Comparison of ENCODE assay signal across 9 mouse cellular contexts in the genomic region with DNA sequence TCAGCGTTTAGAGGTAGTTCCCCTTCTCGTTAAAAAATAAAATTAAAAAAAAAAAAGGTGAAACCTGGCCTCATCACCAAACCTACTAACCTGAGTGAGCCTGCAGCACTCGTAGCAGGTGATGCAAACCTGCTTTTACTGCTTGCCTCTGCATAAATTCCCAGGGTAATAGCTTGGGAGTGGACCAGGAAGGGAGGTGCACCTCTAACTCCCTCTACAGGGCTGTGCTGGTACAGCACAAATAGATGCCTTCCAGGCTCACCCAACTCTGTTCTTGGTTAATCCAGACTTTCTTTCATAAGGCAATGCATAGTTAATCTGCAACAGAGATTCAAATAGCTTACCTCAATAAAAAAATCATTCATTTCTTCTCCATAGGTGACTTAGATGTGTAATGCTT.
A peak's percentile ranks its signal among the peaks of the same experiment; 100 is the strongest.
DNase-seq lines count a peak whose midpoint lies in the region; TF ChIP-seq lines count a peak whose summit lies in the region.
"Had no signal": no experiment of that assay in that cellular context is flagged by ENCODE, and none has a peak within 500 bp of the region (broad histone marks: within the 10 kb centered on the region; RNA-seq: fewer than 3 reads in every experiment).

No protein-coding gene starts in this region.

- intact Hi-C loops in gastrocnemius, adult 2 months (cut with DNase I), result loop anchor here (2.0 to 10.0 kb wide), 4 partner anchors 37 to 251 kb away; a partner anchor contains a TSS
- intact Hi-C loops in gastrocnemius, postnatal 14 days (cut with DNase I; ENCODE audit: low total_unique reads), result loop anchor here (5.0 kb wide), 1 partner anchor 122 kb away; a partner anchor contains a TSS

- peak overlapping the region; percentile 35 for H3K27ac ChIP-seq in gastrocnemius, adult 2 months
- H3K27ac ChIP-seq in embryonic facial prominence, embryonic 10.5 days (replicated peaks), result no peak overlapping the region
- H3K27ac ChIP-seq: hindbrain, embryonic 15.5 days had no signal

- no peaks in the 10 kb centered on the region for H3K9me3 ChIP-seq in embryonic facial prominence, embryonic 10.5 days
- H3K9me3 ChIP-seq: hindbrain, embryonic 15.5 days had no signal

- no peak overlapping the region for H3K4me3 ChIP-seq in gastrocnemius, adult 2 months
- no peak overlapping the region for H3K4me3 ChIP-seq in embryonic facial prominence, embryonic 10.5 days
- H3K4me3 ChIP-seq: hindbrain, embryonic 15.5 days had no signal

- H3K36me3 ChIP-seq in embryonic facial prominence, embryonic 10.5 days (replicated peaks), result no peaks in the 10 kb centered on the region
- H3K36me3 ChIP-seq: hindbrain, embryonic 15.5 days had no signal

- peak; percentile 82 for TF ChIP-seq CTCF in gastrocnemius, adult 2 months (IDR thresholded peaks at IDR 0.05)

- WGBS in embryonic facial prominence, embryonic 10.5 days, result 26% methylated on average over 3 of the region's 3 CpGs

- peak; percentile 65 for DNase-seq in gastrocnemius, adult 2 months
- DNase-seq in gastrocnemius, postnatal 14 days, result no peak
- peak; percentile 41 to 45 for DNase-seq in right cerebral cortex, adult 2 months (ENCODE audit: low spot score in 2 of 2)
- DNase-seq in right cerebral cortex, postnatal 10 days (ENCODE audit: low spot score in 2 of 2), result no peak
- peak; percentile 35 for DNase-seq in embryonic facial prominence, embryonic 10.5 days (ENCODE audit: low spot score)
- peak; percentile 67 for DNase-seq in mesoderm, embryonic 11.5 days (ENCODE audit: low read depth, low spot score)
- DNase-seq in thymus, postnatal 14 days, result no peak
- DNase-seq in thymus, postnatal 25 days, result no peak

- no peaks in the 10 kb centered on the region for H3K27me3 ChIP-seq in embryonic facial prominence, embryonic 10.5 days (replicated peaks; ENCODE audit: low read depth, poor library complexity, severe bottlenecking)
- H3K27me3 ChIP-seq: hindbrain, embryonic 15.5 days had no signal

- peaks cover 24% of the 10 kb centered on the region for H3K4me1 ChIP-seq in embryonic facial prominence, embryonic 10.5 days

Comparison
In these comparisons a context has a peak if more than half of its experiments do, and no peak if none do; other contexts are left out.
1. DNase-seq: peak in gastrocnemius, adult 2 months (single experiment), right cerebral cortex, adult 2 months (2 of 2), embryonic facial prominence, embryonic 10.5 days (single experiment) and mesoderm, embryonic 11.5 days (single experiment); none in gastrocnemius, postnatal 14 days (single experiment), right cerebral cortex, postnatal 10 days (0 of 2), thymus, postnatal 14 days (single experiment) and thymus, postnatal 25 days (single experiment).